Mouse (Mus musculus): Measurements from ENCODE around the gene Smndc1. TPM values are rescaled to one million over a fixed set of nuclear protein-coding genes. Genes with fewer than 3 reads are reported as not detected.
A peak's percentile ranks its signal among the peaks of the same experiment; 100 is the strongest.

Gene Smndc1
- polyA plus RNA-seq, 1 experiment from 2014 or later: 35.8 TPM

GRCm38 (mm10) chr19:53407350-53407749 is 17.0 kb upstream of the Smndc1 start:
- H3K4me2 ChIP-seq (replicated peaks; ENCODE audit: low read depth, low read length): no peak overlapping the region
- no peaks in the 10 kb centered on the region for H3K9me3 ChIP-seq (ENCODE audit: low read length)
- no peaks in the 10 kb centered on the region for H3K27me3 ChIP-seq (replicated peaks; ENCODE audit: insufficient read depth, low read length)
- TF ChIP-seq EP300 (IDR thresholded peaks at IDR 0.05) (no peak), CTCF (IDR thresholded peaks at IDR 0.05) (no peak)
- no peak overlapping the region for H3K9ac ChIP-seq (replicated peaks; ENCODE audit: low read depth)
- H3K4me3 ChIP-seq (ENCODE audit: low read depth, low read length): no peak overlapping the region
- no peak overlapping the region for H3K27ac ChIP-seq (ENCODE audit: low read length)
- no peak for ATAC-seq
- H3K36me3 ChIP-seq (ENCODE audit: insufficient read depth, low read length): no peaks in the 10 kb centered on the region
- WGBS: 73% methylated on average over 2 of the region's 2 CpGs
- DNase-seq (ENCODE audit: low spot score): no peak
- H3K4me1 ChIP-seq (ENCODE audit: insufficient read depth, low read depth, low read length): no peaks in the 10 kb centered on the region

GRCm38 (mm10) chr19:53405810-53406209 is 15.4 kb upstream of the Smndc1 start:
- ATAC-seq (no peak), DNase-seq (ENCODE audit: low spot score) (no peak)
- Histone ChIP-seq H3K4me1 (ENCODE audit: insufficient read depth, low read depth, low read length) (no peaks in the 10 kb centered on the region), H3K4me2 (replicated peaks; ENCODE audit: low read depth, low read length) (no peak overlapping the region), H3K36me3 (ENCODE audit: insufficient read depth, low read length) (no peaks in the 10 kb centered on the region), H3K27me3 (replicated peaks; ENCODE audit: insufficient read depth, low read length) (no peaks in the 10 kb centered on the region), H3K9ac (replicated peaks; ENCODE audit: low read depth) (no peak overlapping the region), H3K4me3 (ENCODE audit: low read depth, low read length) (no peak overlapping the region), H3K9me3 (ENCODE audit: low read length) (no peaks in the 10 kb centered on the region), H3K27ac (ENCODE audit: low read length) (no peak overlapping the region)
- 34% methylated on average over 2 of the region's 2 CpGs for WGBS
- TF ChIP-seq CTCF (IDR thresholded peaks at IDR 0.05) (no peak), EP300 (IDR thresholded peaks at IDR 0.05) (no peak)

- DNase-seq (ENCODE audit: low spot score): no peak
- no peaks in the 10 kb centered on the region for H3K36me3 ChIP-seq (ENCODE audit: insufficient read depth, low read length)
- no peak for TF ChIP-seq EP300 (IDR thresholded peaks at IDR 0.05)
- TF ChIP-seq CTCF (IDR thresholded peaks at IDR 0.05): no peak
Observed at GRCm38 (mm10) chr19:53404837-53405356, 14.5 kb upstream of the Smndc1 start.

GRCm38 (mm10) chr19:53404219-53404836 is 13.9 kb upstream of the Smndc1 start:
- Histone ChIP-seq H3K4me2 (replicated peaks; ENCODE audit: low read depth, low read length) (no peak overlapping the region), H3K27me3 (replicated peaks; ENCODE audit: insufficient read depth, low read length) (no peaks in the 10 kb centered on the region), H3K36me3 (ENCODE audit: insufficient read depth, low read length) (no peaks in the 10 kb centered on the region), H3K4me1 (ENCODE audit: insufficient read depth, low read depth, low read length) (no peaks in the 10 kb centered on the region), H3K27ac (ENCODE audit: low read length) (no peak overlapping the region), H3K4me3 (ENCODE audit: low read depth, low read length) (no peak overlapping the region), H3K9ac (replicated peaks; ENCODE audit: low read depth) (no peak overlapping the region), H3K9me3 (ENCODE audit: low read length) (no peaks in the 10 kb centered on the region)
- TF ChIP-seq CTCF (IDR thresholded peaks at IDR 0.05) (no peak), EP300 (IDR thresholded peaks at IDR 0.05) (no peak)
- ATAC-seq (no peak), DNase-seq (ENCODE audit: low spot score) (no peak)
- 86% methylated on average over 10 of the region's 10 CpGs for WGBS

More at GRCm38 (mm10) chr19:53404837-53405356, 14.5 kb upstream of the Smndc1 start:
- H3K4me3 ChIP-seq (ENCODE audit: low read depth, low read length): no peak overlapping the region
- 74% methylated on average over 18 of the region's 18 CpGs for WGBS
- H3K27ac ChIP-seq (ENCODE audit: low read length): no peak overlapping the region
- ATAC-seq: no peak
- no peaks in the 10 kb centered on the region for H3K27me3 ChIP-seq (replicated peaks; ENCODE audit: insufficient read depth, low read length)
- H3K9me3 ChIP-seq (ENCODE audit: low read length): no peaks in the 10 kb centered on the region
- H3K4me2 ChIP-seq (replicated peaks; ENCODE audit: low read depth, low read length): no peak overlapping the region
- no peaks in the 10 kb centered on the region for H3K4me1 ChIP-seq (ENCODE audit: insufficient read depth, low read depth, low read length)
- no peak overlapping the region for H3K9ac ChIP-seq (replicated peaks; ENCODE audit: low read depth)

GRCm38 (mm10) chr19:53402741-53403432 is 12.5 kb upstream of the Smndc1 start:
- no peak overlapping the region for H3K4me3 ChIP-seq (ENCODE audit: low read depth, low read length)
- H3K4me2 ChIP-seq (replicated peaks; ENCODE audit: low read depth, low read length): no peak overlapping the region
- TF ChIP-seq EP300 (IDR thresholded peaks at IDR 0.05) (no peak), CTCF (IDR thresholded peaks at IDR 0.05) (no peak; the same call in 1 of the 2 replicates)
- H3K9me3 ChIP-seq (ENCODE audit: low read length): no peaks in the 10 kb centered on the region
- H3K27me3 ChIP-seq (replicated peaks; ENCODE audit: insufficient read depth, low read length): no peaks in the 10 kb centered on the region
- H3K36me3 ChIP-seq (ENCODE audit: insufficient read depth, low read length): no peaks in the 10 kb centered on the region
- no peak overlapping the region for H3K9ac ChIP-seq (replicated peaks; ENCODE audit: low read depth)
- ATAC-seq: no peak
- no peak for DNase-seq (ENCODE audit: low spot score)
- H3K27ac ChIP-seq (ENCODE audit: low read length): no peak overlapping the region
- WGBS: 50% methylated on average over 12 of the region's 12 CpGs
- H3K4me1 ChIP-seq (ENCODE audit: insufficient read depth, low read depth, low read length): no peaks in the 10 kb centered on the region

- no peak overlapping the region for H3K9ac ChIP-seq (replicated peaks; ENCODE audit: low read depth)
- no peaks in the 10 kb centered on the region for H3K27me3 ChIP-seq (replicated peaks; ENCODE audit: insufficient read depth, low read length)
- H3K36me3 ChIP-seq (ENCODE audit: insufficient read depth, low read length): no peaks in the 10 kb centered on the region
- H3K27ac ChIP-seq (ENCODE audit: low read length): no peak overlapping the region
- WGBS: 72% methylated on average over 16 of the region's 16 CpGs
- no peak overlapping the region for H3K4me2 ChIP-seq (replicated peaks; ENCODE audit: low read depth, low read length)
- ATAC-seq (no peak), DNase-seq (ENCODE audit: low spot score) (no peak)
- H3K4me3 ChIP-seq (ENCODE audit: low read depth, low read length): no peak overlapping the region
- no peak for TF ChIP-seq EP300 (IDR thresholded peaks at IDR 0.05)
- TF ChIP-seq CTCF (IDR thresholded peaks at IDR 0.05): peak; percentile 14; the same call in 1 of the 2 replicates
- H3K4me1 ChIP-seq (ENCODE audit: insufficient read depth, low read depth, low read length): no peaks in the 10 kb centered on the region
- H3K9me3 ChIP-seq (ENCODE audit: low read length): no peaks in the 10 kb centered on the region
Observed at GRCm38 (mm10) chr19:53400332-53401110, 10.1 kb upstream of the Smndc1 start.

All from lung, postnatal 0 days (tissue).